Mouse (Mus musculus) cerebellum, postnatal 14 days (tissue): ENCODE measurements around the gene Ccdc151.

Experiments
- DNase-seq, 2 experiments: peaks; one replicate each; pipeline ENCODE4 v3.0.0; 2021; ENCODE audit warnings: mixed read lengths in 2 of 2

Ccdc151 gene

GRCm38 (mm10) chr9:22002194-22003162 lies at the start of gene Ccdc151, which contains the start of gene Prkcsh:
Gene Ccdc151, minus strand, starts transcription at chr9:22002634.
Gene Prkcsh, plus strand, starts transcription at chr9:22002806.
- peak; percentile 99 for DNase-seq

- peak; percentile 97 for DNase-seq
Measured at GRCm38 (mm10) chr9:22051958-22052254, 49.5 kb upstream of the Ccdc151 start, which contains the start of gene Elavl3. Gene Elavl3, minus strand, starts transcription at chr9:22052023.

DNA sequence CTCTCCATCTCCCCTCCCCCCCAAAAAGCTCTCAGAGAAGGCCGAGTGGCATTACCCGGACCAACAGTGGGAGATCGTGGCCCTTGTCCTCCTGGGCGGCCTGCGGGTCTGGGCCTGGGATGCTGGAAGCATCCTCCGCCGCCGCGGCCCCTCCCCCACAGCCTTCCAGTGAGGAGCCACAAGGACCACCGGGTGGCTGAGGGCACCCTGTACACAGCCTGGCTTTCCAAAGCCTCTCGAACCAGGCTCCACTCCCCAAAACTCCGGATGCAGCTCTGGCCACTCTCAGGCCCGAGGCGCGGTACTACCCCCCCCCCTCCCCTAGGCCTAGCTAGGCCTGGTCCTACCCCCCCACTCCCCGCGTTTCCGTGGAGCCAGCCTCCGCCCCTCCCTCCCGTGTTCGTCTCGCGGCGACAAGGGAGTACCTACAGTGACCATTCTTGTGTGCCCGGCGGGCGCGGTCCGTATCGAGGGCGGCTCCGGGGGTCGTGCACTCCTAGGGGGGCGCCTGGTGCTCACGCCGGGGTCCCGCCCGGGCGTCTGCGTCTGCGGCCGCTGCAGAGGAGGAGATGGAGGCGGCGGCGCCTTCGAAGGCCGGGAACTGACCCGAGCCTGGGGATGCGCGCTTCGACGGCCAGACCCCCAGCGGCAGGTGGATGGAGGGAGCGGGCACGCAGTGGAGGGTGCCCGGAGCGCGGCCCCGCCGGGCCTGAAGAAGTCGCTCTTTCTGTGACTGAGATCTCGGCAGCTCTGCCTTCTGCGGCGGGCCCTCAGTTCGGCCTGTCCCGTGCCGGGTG lies 48.9 kb upstream of the Ccdc151 start:
- DNase-seq = peak; percentile 75 to 81

DNA sequence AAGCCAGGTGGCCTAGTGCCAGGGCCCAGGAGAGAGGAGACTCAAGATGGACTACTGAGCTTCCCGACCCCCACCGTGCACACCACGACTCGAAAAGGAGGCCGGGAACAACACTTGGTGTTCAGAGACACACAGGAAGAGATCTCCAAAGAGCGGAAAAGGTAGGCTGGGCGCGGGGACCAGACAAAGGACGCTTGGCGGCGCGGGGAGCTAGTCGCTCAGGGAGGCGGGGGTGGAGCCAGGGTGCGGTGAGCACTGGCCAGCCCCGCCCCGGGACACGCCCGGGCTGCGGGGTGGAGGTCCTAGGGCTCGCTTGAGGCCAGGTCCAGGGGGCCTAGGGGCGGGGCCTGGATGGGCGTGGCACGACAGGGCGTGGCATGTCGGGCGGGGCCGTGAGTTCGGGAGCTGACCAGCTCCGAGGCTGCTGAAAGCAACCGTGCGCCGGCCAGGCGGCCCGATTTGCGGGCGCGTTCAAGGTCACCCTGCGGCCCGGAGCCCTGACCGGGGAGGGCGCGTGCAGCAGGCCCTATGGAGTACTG lies 48.0 kb upstream of the Ccdc151 start:
- DNase-seq = peak; percentile 84 to 90

DNA sequence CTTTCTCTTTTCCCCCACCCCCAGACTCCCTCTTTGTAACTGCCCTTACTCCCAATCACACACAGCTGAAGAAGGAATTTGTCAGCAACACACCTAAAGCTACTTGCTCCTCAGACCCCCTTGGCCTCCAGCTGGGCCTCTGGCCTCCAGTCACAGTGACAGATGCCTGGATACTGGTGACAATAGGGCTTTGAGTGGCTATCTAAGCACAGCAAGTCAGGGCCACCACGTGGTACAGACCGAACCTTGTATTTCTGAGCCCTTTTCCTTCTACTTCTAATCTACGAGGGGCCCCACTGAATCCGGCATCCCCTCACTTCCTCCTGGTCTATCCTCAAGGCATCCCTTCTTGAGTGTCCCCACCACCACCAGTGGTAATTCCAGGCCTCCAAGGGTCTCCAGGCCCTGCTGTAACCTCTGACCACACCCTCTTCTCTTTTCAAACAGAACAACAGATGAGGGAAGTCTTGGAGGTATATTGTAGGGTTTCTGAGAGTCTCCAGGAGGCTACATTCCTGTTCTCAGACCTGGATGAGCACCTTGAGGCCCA lies 47.4 kb upstream of the Ccdc151 start:
- peak; percentile 76 to 80 for DNase-seq

- peak; percentile 54 to 62 for DNase-seq
Measured at GRCm38 (mm10) chr9:22049315-22049714, 46.9 kb upstream of the Ccdc151 start.

GRCm38 (mm10) chr9:22047329-22047728 lies 44.9 kb upstream of the Ccdc151 start:
- DNase-seq = peak; percentile 56 to 57

DNA sequence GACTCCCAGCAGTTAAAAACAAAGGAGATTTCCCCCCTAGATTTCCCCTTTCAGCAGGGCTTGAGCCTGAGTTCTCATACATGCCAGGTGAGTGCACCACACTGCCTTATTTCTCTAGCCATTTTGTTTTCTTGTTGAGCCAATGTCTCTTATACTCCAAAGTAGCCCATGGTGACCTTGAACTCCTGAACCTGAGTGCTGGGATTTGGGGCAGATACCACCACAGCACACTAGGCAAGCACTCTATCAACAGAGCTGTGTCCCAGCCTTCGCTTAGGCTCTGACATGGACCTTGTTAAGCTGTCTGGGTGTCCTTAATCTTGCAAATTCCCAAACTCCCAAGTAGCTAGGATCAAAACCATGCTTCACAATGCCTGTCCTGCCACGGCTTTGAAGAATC lies 39.4 kb upstream of the Ccdc151 start:
- no peak for DNase-seq

DNA sequence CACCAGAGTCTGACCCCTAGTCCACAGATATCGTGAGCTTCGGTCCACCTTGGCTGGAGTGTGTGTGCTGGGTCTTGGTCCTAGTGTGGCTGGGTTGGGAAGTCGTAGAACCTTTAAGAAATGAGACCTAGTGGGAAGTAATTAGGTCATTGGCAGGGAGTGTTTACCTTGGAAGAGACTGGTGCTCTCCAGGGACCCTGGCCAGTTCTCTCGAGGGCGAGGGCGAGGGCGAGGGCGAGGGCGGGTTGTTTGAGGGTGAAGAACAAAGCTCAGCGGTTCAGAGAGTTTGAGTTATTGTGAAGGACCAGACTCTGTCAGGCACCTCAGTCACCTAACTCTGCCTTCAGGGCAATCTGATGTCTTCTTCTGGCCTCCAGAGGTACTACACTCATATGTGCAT lies 35.4 kb upstream of the Ccdc151 start:
- no peak for DNase-seq

DNA sequence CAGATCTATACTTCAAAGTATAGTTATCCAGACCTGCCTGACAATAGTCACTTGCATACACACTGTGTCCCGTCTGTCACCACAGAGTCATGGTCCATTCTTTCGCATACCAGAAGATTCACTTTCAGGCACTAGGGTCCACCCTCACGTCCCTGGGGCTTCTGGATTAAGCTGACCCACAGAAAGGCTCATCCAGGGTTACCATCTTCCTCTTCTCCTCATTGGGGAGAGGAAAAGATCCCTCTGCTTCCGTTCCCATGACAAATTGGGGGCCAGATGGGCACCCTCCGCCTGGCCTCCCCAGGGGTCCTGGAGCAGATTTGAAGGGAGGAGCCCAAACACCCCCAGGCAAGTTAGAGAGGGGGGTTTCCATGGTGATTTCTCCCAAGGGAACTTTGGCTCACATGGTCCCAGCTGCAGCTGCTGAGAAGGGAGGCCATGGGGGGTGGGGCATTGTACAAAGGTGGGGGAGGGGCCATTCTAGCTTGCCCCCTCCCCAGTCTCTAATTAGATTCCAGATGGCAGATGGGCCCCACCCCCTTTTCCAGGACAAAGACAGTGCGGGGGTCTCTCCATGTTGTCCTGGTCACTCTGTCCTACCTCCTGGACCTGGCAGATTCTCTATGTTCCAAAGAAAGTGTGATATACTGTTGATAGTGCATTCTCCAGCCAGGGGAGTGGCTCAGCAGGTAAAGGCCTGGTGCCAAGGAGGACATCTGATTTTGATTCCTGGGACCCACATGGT lies 33.0 kb upstream of the Ccdc151 start:
- DNase-seq = peak; percentile 58 to 64

- DNase-seq = no peak
Measured at GRCm38 (mm10) chr9:22030386-22030785, 28.0 kb upstream of the Ccdc151 start.

DNA sequence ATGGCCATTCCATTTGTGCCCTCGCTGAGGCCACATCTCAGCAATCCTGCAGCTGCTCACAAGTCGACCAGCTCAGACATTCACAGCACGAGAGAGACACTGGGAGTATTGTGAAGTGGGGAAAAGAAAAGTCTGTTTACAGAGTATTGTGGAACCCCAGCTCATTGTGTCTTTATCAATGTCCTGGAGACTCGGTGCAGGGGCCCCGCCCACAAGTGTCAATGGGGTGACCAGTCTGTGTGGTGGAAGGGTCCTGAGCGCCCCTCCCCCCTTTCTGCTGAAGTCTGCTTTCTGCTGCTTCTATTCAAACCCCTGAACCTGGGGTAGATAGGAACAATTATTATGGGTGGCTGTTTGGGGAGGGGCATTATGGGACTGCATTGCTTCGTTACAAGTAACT lies 26.0 kb upstream of the Ccdc151 start:
- DNase-seq = no peak

GRCm38 (mm10) chr9:22024592-22024991 lies 22.2 kb upstream of the Ccdc151 start:
- DNase-seq = no peak

- DNase-seq = peak; percentile 71 to 83
Measured at GRCm38 (mm10) chr9:22017208-22017825, 14.9 kb upstream of the Ccdc151 start.

DNA sequence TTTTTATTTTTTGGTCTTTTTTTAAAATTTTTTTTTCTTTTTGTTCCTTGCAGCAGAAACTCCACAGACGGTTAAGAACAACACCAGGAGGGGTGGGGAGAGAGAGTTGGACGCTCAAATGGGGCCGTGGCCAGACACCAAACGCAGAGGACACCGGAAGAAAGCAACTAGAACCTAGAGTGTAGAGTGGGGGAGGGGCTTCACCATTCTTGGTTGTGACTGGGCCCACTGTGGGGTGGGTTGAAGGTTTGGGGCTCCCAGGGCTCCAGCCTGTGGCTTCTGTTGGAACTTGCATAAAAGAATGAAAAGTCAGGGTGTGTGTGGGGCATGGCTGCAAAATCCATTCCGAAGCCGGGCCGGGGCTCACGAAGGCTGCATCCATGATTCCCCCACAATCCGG lies 13.8 kb upstream of the Ccdc151 start:
- DNase-seq = peak in 1 of 2 experiments; percentile 41

- DNase-seq = peak; percentile 41 to 61
Measured at GRCm38 (mm10) chr9:22012731-22013130, 10.3 kb upstream of the Ccdc151 start.

- no peak for DNase-seq
Measured at GRCm38 (mm10) chr9:22011055-22011454, 8.6 kb upstream of the Ccdc151 start.

- DNase-seq = no peak
Measured at GRCm38 (mm10) chr9:22004546-22004945, 2.1 kb upstream of the Ccdc151 start.

- DNase-seq = no peak
Measured at GRCm38 (mm10) chr9:22003163-22003554, 725 bp upstream of the Ccdc151 start.

- no peak for DNase-seq
Measured at GRCm38 (mm10) chr9:22001633-22002032, 801 bp downstream of the Ccdc151 start.

- DNase-seq = no peak
Measured at GRCm38 (mm10) chr9:22000296-22000695, 2.1 kb downstream of the Ccdc151 start.
